Mouse (Mus musculus) adipose tissue, adult 10 weeks (tissue): Measurements from ENCODE around the gene Olfr1489. TPM values are rescaled to one million over a fixed set of nuclear protein-coding genes. Genes with fewer than 3 reads are reported as not detected.

Experiments
- polyA plus RNA-seq: library from polyadenylated mRNA; stranded (reverse); fragments of 350-450 nt; fragmentation: Illumina TruSeq; extraction: RNeasy Lipid Tissue Mini Kit (QIAGEN cat#74804); gene quantifications from one replicate; pipeline ENCODE4 v1.2.3, GENCODE M21; 2014; ENCODE audit warnings: low read depth, low replicate concordance

Gene Olfr1489
- not detected for polyA plus RNA-seq

DNA sequence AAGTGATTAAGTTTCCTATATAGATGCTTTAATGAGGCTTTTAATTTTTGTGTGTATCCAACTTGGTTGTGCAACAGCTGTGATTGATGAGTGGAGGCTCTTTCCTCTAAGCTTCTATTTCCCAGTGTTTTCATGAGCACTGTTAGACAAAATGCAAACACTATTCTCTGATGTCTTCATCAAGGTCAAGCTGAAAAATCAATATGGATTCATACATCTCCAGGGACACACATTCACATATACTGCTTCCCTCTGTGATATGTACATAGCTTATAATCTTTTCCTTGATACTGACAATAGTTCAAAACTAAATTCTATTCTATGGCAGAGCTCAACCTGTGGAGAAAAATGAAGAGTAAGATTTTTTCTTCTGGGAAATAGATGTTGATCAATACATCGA lies at the start of gene Olfr1489:
Gene Olfr1489, plus strand, starts transcription at position 301 of the 400 bp plus-strand sequence.

DNA sequence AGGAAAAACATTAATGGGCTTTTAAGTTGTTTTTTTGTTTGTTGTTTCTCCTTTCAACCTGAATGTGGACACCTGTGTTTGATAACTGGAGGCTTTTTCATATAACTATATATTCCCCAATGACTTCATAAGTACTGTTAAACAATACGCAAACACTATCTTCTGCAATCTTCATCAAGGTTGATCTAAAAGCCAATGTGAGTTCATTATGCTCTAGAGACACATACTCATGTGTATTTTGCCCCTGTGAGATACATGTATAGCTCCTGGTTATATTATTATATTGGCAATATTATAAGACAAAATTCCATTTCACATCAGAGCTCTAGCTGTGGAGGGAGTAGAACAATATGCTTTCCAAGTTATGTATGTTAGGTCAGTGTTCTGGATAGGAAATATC lies 48.2 kb upstream of the Olfr1489 start, which contains the start of gene Olfr1484:
Gene Olfr1484, plus strand, starts transcription at position 301 of the 400 bp plus-strand sequence.

DNA sequence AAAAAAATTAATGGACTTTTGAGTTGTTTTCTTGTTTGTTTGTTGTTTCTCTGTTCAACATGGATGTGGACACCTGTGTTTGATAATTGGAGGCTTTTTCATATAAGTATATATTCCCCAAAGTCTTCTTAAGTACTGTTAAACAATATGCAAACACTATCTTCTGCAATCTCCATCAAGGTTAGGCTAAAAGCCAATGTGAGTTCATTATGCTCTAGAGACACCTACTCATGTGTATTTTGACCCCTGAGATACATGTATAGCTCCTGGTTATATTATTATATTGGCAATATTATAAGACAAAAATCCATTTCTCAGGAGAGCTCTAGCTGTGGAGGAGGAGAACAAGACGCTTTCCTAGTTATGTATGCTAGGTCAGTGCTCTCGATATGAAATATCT lies 14.3 kb upstream of the Olfr1489 start, which contains the start of gene Olfr1487:
Gene Olfr1487, plus strand, starts transcription at position 301 of the 400 bp plus-strand sequence.

DNA sequence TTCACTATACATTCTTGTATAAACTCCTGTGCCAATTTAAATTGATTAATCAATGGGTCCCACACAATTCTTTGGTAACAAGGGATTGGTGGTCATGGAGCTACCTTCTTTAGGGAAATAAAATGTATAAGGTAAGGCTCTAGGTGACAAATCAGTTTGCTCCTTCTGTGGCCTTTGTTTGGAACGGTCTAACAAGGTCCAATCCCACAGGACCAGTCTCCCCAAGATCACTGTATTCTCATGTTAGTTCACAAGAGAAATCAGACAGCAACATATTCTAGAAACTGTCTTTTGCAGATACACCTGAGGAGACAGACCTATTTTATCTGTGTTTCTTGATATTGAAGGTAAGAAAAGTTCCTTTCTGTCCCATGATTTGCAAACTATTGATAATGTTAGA lies 19.4 kb downstream of the Olfr1489 start, which contains the start of gene Olfr1490:
Gene Olfr1490, plus strand, starts transcription at position 301 of the 400 bp plus-strand sequence.

Other genes with a start within 250 kb of the Olfr1489 start
- not detected for gene Olfr1469, start 223.8 kb upstream of the Olfr1489 start, polyA plus RNA-seq
- not detected for gene Olfr1471, start 188.2 kb upstream of the Olfr1489 start, polyA plus RNA-seq
- not detected for gene Olfr1472, start 175.5 kb upstream of the Olfr1489 start, polyA plus RNA-seq
- not detected for gene Olfr1474, start 162.1 kb upstream of the Olfr1489 start, polyA plus RNA-seq
- not detected for gene Olfr1475, start 151.4 kb upstream of the Olfr1489 start, polyA plus RNA-seq
- gene Olfr1477, start 131.1 kb upstream of the Olfr1489 start, polyA plus RNA-seq = not detected
- gene Olfr1480, start 103.7 kb upstream of the Olfr1489 start, polyA plus RNA-seq = not detected
- not detected for gene Olfr1484, start 48.1 kb upstream of the Olfr1489 start, polyA plus RNA-seq
- not detected for gene Olfr1487, start 14.2 kb upstream of the Olfr1489 start, polyA plus RNA-seq
- gene Olfr1490, start 19.5 kb downstream of the Olfr1489 start, polyA plus RNA-seq = not detected
- not detected for gene Olfr1491, start 65.6 kb downstream of the Olfr1489 start, polyA plus RNA-seq
- gene Olfr1493-ps1, start 91.7 kb downstream of the Olfr1489 start, polyA plus RNA-seq = not detected
- gene Olfr1494, start 108.1 kb downstream of the Olfr1489 start, polyA plus RNA-seq = not detected
- not detected for gene Olfr1495, start 133.0 kb downstream of the Olfr1489 start, polyA plus RNA-seq
- gene Olfr1496, start 146.3 kb downstream of the Olfr1489 start, polyA plus RNA-seq = not detected
- gene Olfr1497, start 166.6 kb downstream of the Olfr1489 start, polyA plus RNA-seq = not detected
- gene Olfr1499, start 187.8 kb downstream of the Olfr1489 start, polyA plus RNA-seq = not detected
- gene Olfr1500, start 198.9 kb downstream of the Olfr1489 start, polyA plus RNA-seq = not detected
- not detected for gene Olfr1501, start 219.1 kb downstream of the Olfr1489 start, polyA plus RNA-seq
- gene Olfr1502, start 230.2 kb downstream of the Olfr1489 start, polyA plus RNA-seq = not detected